In genomic region chr15:99511797-99512525, GRCm38 (mm10) we compare ENCODE assay signal across 16 mouse cellular contexts. TPM values are rescaled to one million over a fixed set of nuclear protein-coding genes. Genes with fewer than 3 reads are reported as not detected.
DNase-seq lines count a peak whose midpoint lies in the region; ATAC-seq lines count a peak whose summit lies in the region.
"Had no signal": no experiment of that assay in that cellular context is flagged by ENCODE, and none has a peak within 500 bp of the region (broad histone marks: within the 10 kb centered on the region; RNA-seq: fewer than 3 reads in every experiment).

No protein-coding gene starts in this region.

- H3K9ac ChIP-seq in kidney, embryonic 14.5 days (ENCODE audit: low read depth, low read length): no peak overlapping the region
- H3K9ac ChIP-seq: embryonic facial prominence, embryonic 13.5 days; limb, embryonic 12.5 days; liver, embryonic 14.5 days; midbrain, embryonic 15.5 days had no signal

- no peaks in the 10 kb centered on the region for H3K36me3 ChIP-seq in kidney, embryonic 14.5 days (ENCODE audit: control insufficient read depth, insufficient read depth, low read length)
- H3K36me3 ChIP-seq: embryonic facial prominence, embryonic 13.5 days; limb, embryonic 12.5 days; midbrain, embryonic 15.5 days had no signal

- 0 out of 2 replicates have a peak, but pooled peaks cover 9% of the 10 kb centered on the region for H3K4me1 ChIP-seq in kidney, embryonic 14.5 days (ENCODE audit: control insufficient read depth, insufficient read depth, low read length)
- H3K4me1 ChIP-seq: embryonic facial prominence, embryonic 13.5 days; limb, embryonic 12.5 days; midbrain, embryonic 15.5 days had no signal

- no peaks in the 10 kb centered on the region for H3K9me3 ChIP-seq in kidney, embryonic 14.5 days (ENCODE audit: control insufficient read depth, low read length)
- H3K9me3 ChIP-seq: embryonic facial prominence, embryonic 13.5 days; limb, embryonic 12.5 days; midbrain, embryonic 15.5 days had no signal

- WGBS in kidney, embryonic 14.5 days: 79% methylated on average over 15 of the region's 15 CpGs

- no peak overlapping the region for H3K27ac ChIP-seq in kidney, embryonic 14.5 days (ENCODE audit: low read depth, low read length)
- H3K27ac ChIP-seq: embryonic facial prominence, embryonic 13.5 days; limb, embryonic 12.5 days; liver, embryonic 14.5 days; midbrain, embryonic 15.5 days had no signal

- H3K27me3 ChIP-seq in kidney, embryonic 14.5 days (ENCODE audit: control insufficient read depth, insufficient read depth, low read length): no peaks in the 10 kb centered on the region; the same call in 1 of the 2 replicates
- H3K27me3 ChIP-seq: midbrain, embryonic 15.5 days had no signal

- ATAC-seq in kidney, embryonic 14.5 days (ENCODE audit: low FRiP score, low TSS enrichment): no peak
- no peak for ATAC-seq in granulocyte monocyte progenitor cell, adult 5-6 weeks (replicated peaks; ENCODE audit: poor library complexity, severe bottlenecking)
- ATAC-seq: inflammation-experienced regulatory T-cells, adult 6 months; midbrain, embryonic 15.5 days had no signal

- no peak overlapping the region for H3K4me3 ChIP-seq in kidney, embryonic 14.5 days (ENCODE audit: low read length)
- H3K4me3 ChIP-seq: embryonic facial prominence, embryonic 13.5 days; limb, embryonic 12.5 days; midbrain, embryonic 15.5 days had no signal

- H3K4me2 ChIP-seq in kidney, embryonic 14.5 days (replicated peaks; ENCODE audit: low read depth, low read length): no peak overlapping the region
- H3K4me2 ChIP-seq: embryonic facial prominence, embryonic 13.5 days; limb, embryonic 12.5 days; midbrain, embryonic 15.5 days had no signal

- peak; percentile 34 for DNase-seq in kidney, adult 11 months
- DNase-seq in ovary, postnatal 36 days (ENCODE audit: low spot score): peak; percentile 38
- DNase-seq in ovary, postnatal 10 days (ENCODE audit: low spot score): no peak
- peak; percentile 82 to 84 for DNase-seq in cerebellum, postnatal 25 days
- no peak for DNase-seq in yolk sac, embryonic 10.5 days (ENCODE audit: low spot score)
- DNase-seq in frontal cortex, postnatal 10 days (ENCODE audit: low spot score in 2 of 2): no peak
- DNase-seq: heart, adult 11 months had no signal

RNA-seq across cellular contexts. Expression of gene Faim2, which starts 16.0 kb away (rescaled TPM):
- polyA plus RNA-seq in kidney, embryonic 14.5 days (2014; fragmentation: Nextera tagmentation; extraction: Ambion mirVana): not detected in 2 replicates
- not detected in 2 replicates for total RNA-seq in granulocyte monocyte progenitor cell, adult 5-6 weeks (2014; fragmentation: Nextera tagmentation)
- total RNA-seq in granulocyte monocyte progenitor cell, adult 5-6 weeks (2017): 0.17 TPM in 1 of 2 replicates, not detected in the other
- total RNA-seq: common myeloid progenitor, adult 5-6 weeks; hematopoietic stem cell, adult 5-6 weeks had no signal
- polyA plus RNA-seq: liver, embryonic 14.5 days had no signal

RNA-seq across cellular contexts. Expression of gene Bcdin3d, which starts 37.4 kb away (rescaled TPM):
- 13.2 and 16.9 TPM in 2 replicates for polyA plus RNA-seq in kidney, embryonic 14.5 days (2014; fragmentation: Nextera tagmentation; extraction: Ambion mirVana)
- total RNA-seq in granulocyte monocyte progenitor cell, adult 5-6 weeks (2014; fragmentation: Nextera tagmentation): 3.1 and 3.6 TPM in 2 replicates
- total RNA-seq in granulocyte monocyte progenitor cell, adult 5-6 weeks (2017): 2.9 and 4.2 TPM in 2 replicates

RNA-seq across cellular contexts. Expression of gene Nckap5l, which starts 54.4 kb away (rescaled TPM):
- polyA plus RNA-seq in kidney, embryonic 14.5 days (2014; fragmentation: Nextera tagmentation; extraction: Ambion mirVana): 9.3 and 11.8 TPM in 2 replicates
- 5.0 and 13.4 TPM in 2 replicates for total RNA-seq in granulocyte monocyte progenitor cell, adult 5-6 weeks (2014; fragmentation: Nextera tagmentation)
- total RNA-seq in granulocyte monocyte progenitor cell, adult 5-6 weeks (2017): 0.26 and 7.5 TPM in 2 replicates

Comparison
In these comparisons a context has a peak if more than half of its experiments do, and no peak if none do; other contexts are left out.
1. DNase-seq: peak in kidney, adult 11 months (single experiment), ovary, postnatal 36 days (single experiment) and cerebellum, postnatal 25 days (2 of 2); none in ovary, postnatal 10 days (single experiment), yolk sac, embryonic 10.5 days (single experiment) and frontal cortex, postnatal 10 days (0 of 2).